Mouse (Mus musculus): ENCODE data around the gene Mrpl11.
A peak's percentile ranks its signal among the peaks of the same experiment; 100 is the strongest.
"Not testable (repeated sequence)": the region's sequence is repeated elsewhere in the genome, so short reads cannot be mapped to it uniquely, and the experiment has no call there.

The Mrpl11 gene

DNA sequence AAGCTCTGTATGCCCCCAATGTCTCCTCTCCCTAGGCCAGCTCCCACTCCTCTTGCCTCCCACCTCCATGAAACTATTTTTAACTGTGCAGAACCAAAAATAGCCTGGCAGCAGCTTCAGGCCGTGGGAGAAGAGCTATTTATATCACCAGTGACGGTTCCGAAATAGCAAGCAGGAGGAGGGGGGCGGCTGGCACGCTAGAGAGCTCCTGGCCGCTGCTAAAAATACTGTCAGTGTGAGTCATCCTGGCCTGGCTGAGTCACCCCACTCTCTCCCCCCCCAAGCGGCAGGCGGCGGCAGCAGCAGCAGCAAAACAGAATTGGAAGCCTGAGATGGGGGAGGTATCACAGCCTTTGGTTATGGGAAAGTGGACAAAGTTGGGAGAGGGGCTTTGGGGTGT is 31.0 kb downstream of the Mrpl11 start:
- DNase-seq (ENCODE audit: low spot score), result peak; percentile 29

DNA sequence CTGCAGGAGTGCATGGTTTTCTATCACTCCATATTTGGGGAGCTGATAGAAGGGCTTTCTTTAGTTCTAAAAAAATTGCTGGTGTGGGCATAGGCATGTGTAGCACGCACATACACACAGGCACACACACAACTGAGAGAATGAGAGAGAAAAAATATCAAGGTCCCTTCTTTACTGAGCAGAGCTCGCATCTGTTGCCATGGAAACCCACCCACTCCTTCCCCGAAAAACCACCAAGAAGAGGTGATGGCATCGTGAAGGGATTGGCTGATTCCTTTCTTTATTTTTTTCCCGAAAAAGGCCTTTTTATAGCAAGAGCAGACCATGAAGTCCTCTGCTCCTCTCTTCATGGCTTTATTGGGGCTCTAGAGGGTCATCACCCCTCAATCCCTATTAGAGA is 32.1 kb downstream of the Mrpl11 start:
- no peak for DNase-seq (ENCODE audit: low spot score)

DNA sequence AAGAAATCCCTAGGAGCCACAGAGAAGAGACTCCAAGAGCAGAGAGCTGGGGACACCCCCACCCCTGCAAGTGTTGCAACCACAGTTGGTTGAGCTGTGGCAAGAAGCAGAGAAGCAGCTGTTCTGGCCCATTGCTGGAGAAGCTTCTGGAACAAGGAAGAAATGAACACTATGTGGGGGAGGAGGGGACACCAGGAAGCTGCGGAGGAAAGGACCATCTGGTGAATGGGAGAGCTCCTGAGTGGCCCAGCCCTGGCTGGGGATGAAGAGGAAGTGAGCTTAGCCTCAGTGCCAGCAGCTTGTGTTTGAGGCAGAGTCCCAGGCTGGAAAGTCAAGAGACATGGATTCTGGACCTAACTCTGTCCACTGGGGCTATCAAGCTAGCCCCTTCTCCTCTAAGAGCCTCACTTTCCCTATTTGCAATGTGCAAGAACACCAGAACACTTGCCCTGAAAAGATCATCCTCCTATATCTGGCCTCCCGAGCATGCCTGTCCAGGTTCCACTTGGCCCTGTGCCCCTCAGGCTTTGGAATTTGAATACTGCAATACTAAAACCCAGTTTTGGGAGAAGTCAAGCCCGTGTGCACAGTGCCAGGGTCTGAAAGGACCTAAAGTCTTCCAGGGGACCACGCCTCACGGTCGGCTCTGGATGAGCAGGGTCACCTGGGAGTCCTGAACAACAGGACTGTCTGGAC is 37.6 kb downstream of the Mrpl11 start:
- DNase-seq (ENCODE audit: low spot score), result no peak

DNA sequence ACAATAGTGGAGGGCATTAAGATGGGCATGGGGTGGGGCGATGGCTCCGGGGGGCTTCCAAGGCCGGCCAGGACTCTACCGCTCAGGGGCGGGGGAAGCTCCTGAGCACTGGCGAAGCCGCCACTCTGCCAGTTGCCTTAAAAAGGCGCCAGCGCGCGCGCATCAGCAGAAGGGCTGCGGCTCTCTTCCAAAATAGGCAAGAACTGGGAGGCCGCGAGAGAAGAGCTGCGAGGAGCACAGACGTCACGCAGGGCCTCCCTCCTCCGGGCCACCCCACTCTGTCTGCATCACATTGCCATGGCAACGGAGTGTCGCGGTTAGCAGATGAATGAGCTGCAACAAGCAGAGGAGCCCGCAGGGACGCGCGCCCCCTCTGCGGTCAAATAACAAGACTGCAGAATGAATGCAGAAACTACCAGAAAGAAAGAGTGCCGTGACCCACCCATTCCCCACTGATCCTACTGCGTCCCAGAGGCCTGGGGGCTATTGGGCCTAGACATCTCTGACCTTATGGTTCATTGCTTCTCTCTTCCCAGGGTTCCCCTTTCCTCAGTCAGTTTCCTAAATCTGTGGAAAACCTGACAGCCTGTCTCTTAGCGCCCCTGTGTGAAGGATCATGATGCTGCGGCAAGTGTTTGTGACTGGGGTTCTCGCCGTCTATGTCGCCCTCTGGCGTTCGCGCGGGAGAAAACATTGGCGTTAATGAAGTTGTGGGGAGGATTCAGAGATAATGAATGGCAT is 39.9 kb downstream of the Mrpl11 start:
- DNase-seq (ENCODE audit: low spot score), result peak; percentile 31

DNA sequence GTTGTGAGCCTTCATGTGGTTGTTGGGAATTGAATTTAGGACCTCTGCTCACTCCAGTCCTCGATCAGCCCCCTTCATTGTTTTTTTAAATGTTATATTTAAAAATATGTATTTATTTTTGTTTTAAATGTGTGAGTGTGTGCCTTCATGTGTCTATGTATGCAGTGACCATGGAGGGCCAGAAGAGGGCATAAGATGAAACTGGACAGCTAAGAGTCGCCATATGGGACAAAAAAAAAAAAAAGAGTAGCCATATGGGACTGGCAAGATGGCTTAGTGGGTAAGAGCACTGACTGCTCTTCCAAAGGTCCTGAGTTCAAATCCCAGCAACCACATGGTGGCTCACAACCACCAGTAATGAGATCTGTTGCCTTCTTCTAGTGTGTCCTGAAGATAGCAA is 41.7 kb downstream of the Mrpl11 start:
- not testable (repeated sequence) for DNase-seq (ENCODE audit: low spot score)

DNA sequence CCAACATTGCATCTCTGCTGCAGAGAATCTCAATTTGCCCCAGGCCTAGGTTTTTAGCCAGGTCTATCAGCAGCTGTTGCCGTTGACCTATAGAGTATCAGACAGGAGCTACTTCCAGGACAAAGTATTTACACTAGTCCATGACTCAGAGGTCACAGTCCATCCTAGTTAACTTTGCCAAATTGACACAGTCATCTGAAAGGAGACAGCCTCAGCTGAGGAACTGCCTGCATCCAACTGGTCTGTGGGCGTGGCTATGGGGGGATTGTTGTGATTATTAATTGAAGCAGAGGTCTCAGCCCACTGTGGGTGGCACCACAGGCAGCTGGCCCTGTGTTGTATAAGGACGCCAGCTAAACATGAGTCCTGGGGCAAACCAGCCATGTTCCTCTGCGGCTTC is 43.0 kb downstream of the Mrpl11 start:
- no peak for DNase-seq (ENCODE audit: low spot score)

DNA sequence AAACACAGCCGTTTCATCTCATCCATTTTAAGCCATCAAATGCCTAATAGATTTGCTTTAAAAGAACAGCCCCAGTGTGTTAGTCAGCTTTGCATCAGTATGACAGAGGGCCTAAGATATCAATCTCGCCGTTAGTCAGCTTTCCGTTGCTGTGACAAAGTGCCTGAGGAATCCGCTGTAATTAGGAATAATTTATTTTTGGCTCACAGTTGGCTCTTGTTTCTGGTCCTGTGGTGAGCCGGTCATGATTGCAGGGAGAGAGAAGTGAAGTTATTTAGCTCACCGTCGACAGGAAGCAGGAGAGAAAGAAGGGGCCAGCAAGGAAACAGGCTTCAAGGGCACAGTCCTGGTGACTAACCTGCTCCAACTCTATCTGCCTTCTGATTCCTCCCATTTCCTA is 51.2 kb downstream of the Mrpl11 start:
- DNase-seq (ENCODE audit: low spot score), result no peak

DNA sequence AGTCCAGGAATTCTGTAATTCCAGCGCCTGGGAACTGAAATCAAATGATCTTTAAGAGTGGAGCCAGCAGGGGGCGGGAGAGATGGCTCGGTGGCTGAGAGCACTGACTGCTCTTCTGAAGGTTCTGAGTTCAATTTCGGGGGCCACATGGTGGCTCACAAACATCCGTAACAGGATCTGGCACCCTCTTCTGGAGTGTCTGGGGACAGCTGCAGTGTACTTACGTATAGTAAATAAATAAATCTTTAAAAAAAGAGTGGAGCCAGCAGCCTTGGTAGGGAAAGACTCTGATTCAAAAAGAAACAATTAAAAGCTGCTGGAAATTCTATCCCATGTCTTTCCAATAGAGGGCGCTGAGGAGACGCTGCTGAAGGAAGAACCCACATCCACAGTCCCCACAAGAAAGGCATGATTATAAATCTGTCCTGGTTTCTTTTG is 53.0 kb downstream of the Mrpl11 start:
- DNase-seq (ENCODE audit: low spot score), result no peak

DNA sequence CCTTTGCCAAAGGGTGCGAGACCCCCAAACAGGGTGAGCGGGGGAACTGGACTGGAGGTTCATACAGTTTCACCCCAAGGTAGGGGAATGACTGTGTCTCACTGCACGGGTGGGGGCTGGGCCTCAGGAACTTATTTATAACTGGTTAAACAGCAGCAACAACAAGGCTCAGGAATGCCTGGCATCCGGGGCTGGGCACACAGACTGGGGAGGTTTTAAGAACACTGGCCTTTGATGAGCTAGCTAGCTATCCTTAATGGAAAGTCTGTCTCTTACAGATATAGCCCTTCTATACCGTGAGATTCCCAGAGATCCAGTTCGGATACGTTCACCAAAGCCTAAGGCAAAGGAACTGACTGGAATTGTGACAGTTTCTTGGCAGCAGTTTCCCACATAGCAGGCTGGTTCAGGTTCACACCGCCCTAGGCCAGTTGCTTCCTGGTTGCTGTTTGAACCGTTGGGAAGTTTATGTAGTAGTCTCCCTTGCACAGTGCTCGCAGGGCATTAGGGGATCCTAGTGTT is 54.3 kb downstream of the Mrpl11 start:
- no peak for DNase-seq (ENCODE audit: low spot score)
